Mouse (Mus musculus) midbrain, embryonic 16.5 days (tissue): ENCODE measurements around the gene Atg16l1. TPM values are rescaled to one million over a fixed set of nuclear protein-coding genes. Genes with fewer than 3 reads are reported as not detected.

Experiments used
- ATAC-seq: fragments of 200-750 bp; cut with Nextera tagmentation; 2 replicates; pipeline ENCODE4 v1.8.0; 2017; ENCODE audit warnings: moderate TSS enrichment
- H3K27ac ChIP-seq: fragments of 300-500 bp; sonication (generic); 2 replicates; pipeline ENCODE4 v1.5.1; 2014; ENCODE audit warnings: mild to moderate bottlenecking, low read length, mixed read lengths
- H3K27me3 ChIP-seq: fragments of 300-500 bp; sonication (generic); 2 replicates; pipeline ENCODE4 v1.6.1; 2014; ENCODE audit warnings: low read depth, low read length, mixed read lengths; ENCODE audit not compliant: control insufficient read depth, insufficient read depth
- H3K36me3 ChIP-seq: fragments of 300-500 bp; sonication (generic); 2 replicates; pipeline ENCODE4 v1.6.1; 2014; ENCODE audit warnings: mild to moderate bottlenecking, low read length, moderate library complexity, mixed read lengths; ENCODE audit not compliant: control insufficient read depth, insufficient read depth
- H3K4me1 ChIP-seq: fragments of 300-500 bp; sonication (generic); 2 replicates; pipeline ENCODE4 v1.6.1; 2014; ENCODE audit warnings: mild to moderate bottlenecking, low read length, mixed read lengths; ENCODE audit not compliant: control insufficient read depth, insufficient read depth
- H3K4me2 ChIP-seq: fragments of 300-500 bp; sonication (generic); 2 replicates; pipeline ENCODE4 v1.6.1; 2014; ENCODE audit warnings: mild to moderate bottlenecking, low read length, mixed read lengths
- H3K4me3 ChIP-seq: fragments of 300-500 bp; sonication (generic); 2 replicates; pipeline ENCODE4 v1.5.1; 2014; ENCODE audit warnings: low read depth, mild to moderate bottlenecking, low read length, moderate library complexity, mixed read lengths
- H3K9ac ChIP-seq: fragments of 300-500 bp; sonication (generic); 2 replicates; pipeline ENCODE4 v1.6.1; 2014; ENCODE audit warnings: low read depth, low read length, mixed read lengths
- H3K9me3 ChIP-seq: fragments of 300-500 bp; sonication (generic); replicated peaks from 2 replicates; pipeline ENCODE4 v1.6.1; 2014; ENCODE audit warnings: mild to moderate bottlenecking, low read length, mixed read lengths; ENCODE audit not compliant: control insufficient read depth, poor library complexity, severe bottlenecking
- WGBS: fragments of 180-500 bp; shearing (Covaris S2); extraction: QIAGEN DNeasy Blood & Tissue Kit; methylation state at CpG from one replicate; pipeline ENCODE4 v1.1.7; 2014; 5-methylcytosine and 5-hydroxymethylcytosine counted together
- polyA plus RNA-seq: library from polyadenylated mRNA; unstranded; fragments of >200 nt; fragmentation: Nextera tagmentation; extraction: Ambion mirVana; gene quantifications from 2 replicates; pipeline ENCODE4 v1.2.1, GENCODE M21; 2015

Gene Atg16l1
- polyA plus RNA-seq, 1 experiment from 2014 or later: 88.5 TPM

GRCm38 (mm10) chr1:87765741-87766140 lies 10.1 kb downstream of the Atg16l1 start:
- WGBS: 100% methylated on average over 2 of the region's 2 CpGs
- Histone ChIP-seq H3K27ac (no peak overlapping the region), H3K9ac (no peak overlapping the region), H3K4me3 (no peak overlapping the region), H3K4me2 (no peak overlapping the region), H3K9me3 (no peaks in the 10 kb centered on the region), H3K4me1 (no peaks in the 10 kb centered on the region), H3K27me3 (no peaks in the 10 kb centered on the region), H3K36me3 (peaks cover 34% of the 10 kb centered on the region)
- ATAC-seq: no peak

GRCm38 (mm10) chr1:87766233-87766632 lies 10.6 kb downstream of the Atg16l1 start:
- no peaks in the 10 kb centered on the region for H3K9me3 ChIP-seq
- 96% methylated on average over 3 of the region's 3 CpGs for WGBS
- no peak overlapping the region for H3K4me3 ChIP-seq
- H3K36me3 ChIP-seq: peaks cover 36% of the 10 kb centered on the region
- H3K9ac ChIP-seq: no peak overlapping the region
- ATAC-seq: no peak
- H3K4me1 ChIP-seq: no peaks in the 10 kb centered on the region
- no peak overlapping the region for H3K27ac ChIP-seq
- H3K4me2 ChIP-seq: no peak overlapping the region
- no peaks in the 10 kb centered on the region for H3K27me3 ChIP-seq

GRCm38 (mm10) chr1:87769263-87769662 lies 13.6 kb downstream of the Atg16l1 start:
- H3K4me1 ChIP-seq: no peaks in the 10 kb centered on the region
- no peak overlapping the region for H3K4me3 ChIP-seq
- 100% methylated on average over 2 of the region's 2 CpGs for WGBS
- H3K36me3 ChIP-seq: peaks cover 48% of the 10 kb centered on the region
- no peak overlapping the region for H3K9ac ChIP-seq
- H3K27me3 ChIP-seq: no peaks in the 10 kb centered on the region
- no peak overlapping the region for H3K27ac ChIP-seq
- H3K9me3 ChIP-seq: no peaks in the 10 kb centered on the region
- ATAC-seq: no peak
- no peak overlapping the region for H3K4me2 ChIP-seq

- Histone ChIP-seq H3K27ac (no peak overlapping the region), H3K4me1 (no peaks in the 10 kb centered on the region), H3K4me3 (no peak overlapping the region), H3K36me3 (peaks cover 55% of the 10 kb centered on the region), H3K27me3 (no peaks in the 10 kb centered on the region), H3K4me2 (no peak overlapping the region), H3K9me3 (no peaks in the 10 kb centered on the region), H3K9ac (no peak overlapping the region)
- 98% methylated on average over 3 of the region's 3 CpGs for WGBS
- no peak for ATAC-seq
These were observed 14.8 kb downstream of the Atg16l1 start for GRCm38 (mm10) chr1:87770486-87770885.

GRCm38 (mm10) chr1:87771724-87772123 lies 16.1 kb downstream of the Atg16l1 start:
- Histone ChIP-seq H3K4me2 (no peak overlapping the region), H3K4me3 (no peak overlapping the region), H3K36me3 (peaks cover 59% of the 10 kb centered on the region), H3K9me3 (no peaks in the 10 kb centered on the region), H3K27me3 (no peaks in the 10 kb centered on the region), H3K27ac (no peak overlapping the region), H3K9ac (no peak overlapping the region), H3K4me1 (no peaks in the 10 kb centered on the region)
- no peak for ATAC-seq
- WGBS: 97% methylated on average over 3 of the region's 3 CpGs

GRCm38 (mm10) chr1:87773336-87773735 lies 17.7 kb downstream of the Atg16l1 start:
- ATAC-seq: no peak
- WGBS: 94% methylated on average over 2 of the region's 2 CpGs
- Histone ChIP-seq H3K27me3 (no peaks in the 10 kb centered on the region), H3K9ac (no peak overlapping the region), H3K4me3 (no peak overlapping the region), H3K27ac (no peak overlapping the region), H3K4me1 (no peaks in the 10 kb centered on the region), H3K9me3 (no peaks in the 10 kb centered on the region), H3K36me3 (peaks cover 56% of the 10 kb centered on the region), H3K4me2 (no peak overlapping the region)

- no peak for ATAC-seq
- no peaks in the 10 kb centered on the region for H3K4me1 ChIP-seq
- no peak overlapping the region for H3K9ac ChIP-seq
- no peaks in the 10 kb centered on the region for H3K9me3 ChIP-seq
- H3K4me2 ChIP-seq: no peak overlapping the region
- WGBS: 94% methylated on average over 7 of the region's 7 CpGs
- no peak overlapping the region for H3K27ac ChIP-seq
- H3K4me3 ChIP-seq: no peak overlapping the region
- H3K36me3 ChIP-seq: peaks cover 56% of the 10 kb centered on the region
- no peaks in the 10 kb centered on the region for H3K27me3 ChIP-seq
These were observed 19.2 kb downstream of the Atg16l1 start for GRCm38 (mm10) chr1:87774845-87775244.

GRCm38 (mm10) chr1:87779204-87779785 lies 23.6 kb downstream of the Atg16l1 start:
- no peak overlapping the region for H3K4me2 ChIP-seq
- H3K4me3 ChIP-seq: no peak overlapping the region
- no peaks in the 10 kb centered on the region for H3K9me3 ChIP-seq
- 93% methylated on average over 5 of the region's 5 CpGs for WGBS
- no peaks in the 10 kb centered on the region for H3K4me1 ChIP-seq
- peaks cover 38% of the 10 kb centered on the region for H3K36me3 ChIP-seq
- no peak overlapping the region for H3K9ac ChIP-seq
- H3K27me3 ChIP-seq: no peaks in the 10 kb centered on the region
- H3K27ac ChIP-seq: no peak overlapping the region
- ATAC-seq: no peak

- H3K4me3 ChIP-seq: no peak overlapping the region
- no peak overlapping the region for H3K4me2 ChIP-seq
- no peak overlapping the region for H3K27ac ChIP-seq
- no peaks in the 10 kb centered on the region for H3K27me3 ChIP-seq
- ATAC-seq: no peak
- H3K9me3 ChIP-seq: no peaks in the 10 kb centered on the region
- peaks cover 22% of the 10 kb centered on the region for H3K36me3 ChIP-seq
- H3K9ac ChIP-seq: no peak overlapping the region
- 89% methylated on average over 8 of the region's 8 CpGs for WGBS
- H3K4me1 ChIP-seq: no peaks in the 10 kb centered on the region
These were observed 30.0 kb downstream of the Atg16l1 start for GRCm38 (mm10) chr1:87785703-87786102.
